Mouse (Mus musculus) layer of hippocampus, adult 2 months (tissue): ENCODE data around the gene Nr3c2. TPM values are rescaled to one million over a fixed set of nuclear protein-coding genes. Genes with fewer than 3 reads are reported as not detected.

ENCODE experiments used
- DNase-seq, 2 experiments: peaks; one replicate each; pipeline ENCODE4 v3.0.0; 2022; ENCODE audit warnings: low spot score in 2 of 2
- H3K27ac ChIP-seq: fragments of 200-600 bp; 2 replicates; pipeline ENCODE4 v1.8.1; 2022
- H3K4me3 ChIP-seq: fragments of 200-600 bp; 2 replicates; pipeline ENCODE4 v1.8.1; 2022; ENCODE audit warnings: mild to moderate bottlenecking
- CTCF ChIP-seq: fragments of 200-600 bp; conservative IDR thresholded peaks from 2 replicates; pipeline ENCODE4 v1.8.1; 2022; ENCODE audit warnings: antibody characterized with exemption, mild to moderate bottlenecking, moderate library complexity
- total RNA-seq, 2 experiments: library from RNA; stranded (reverse); gene quantifications; 2 replicates each; pipeline ENCODE4 v1.2.3; 2021

Nr3c2 gene
- total RNA-seq, 2 experiments from 2014 or later, result 153 to 168 TPM

- Histone ChIP-seq H3K4me3 (no peak overlapping the region), H3K27ac (peak overlapping the region; percentile 46; the same call in 1 of the 2 replicates)
- DNase-seq, result no peak
- TF ChIP-seq CTCF, result no peak
Observed at GRCm38 (mm10) chr8:77173736-77174135, 274.5 kb downstream of the Nr3c2 start.

- no peak for TF ChIP-seq CTCF
- no peak overlapping the region for H3K4me3 ChIP-seq
- DNase-seq, result no peak
- no peak overlapping the region for H3K27ac ChIP-seq
Observed at GRCm38 (mm10) chr8:77175471-77175870, 276.2 kb downstream of the Nr3c2 start.

GRCm38 (mm10) chr8:77176343-77176742 lies 277.1 kb downstream of the Nr3c2 start:
- Histone ChIP-seq H3K27ac (no peak overlapping the region), H3K4me3 (no peak overlapping the region)
- DNase-seq, result no peak
- TF ChIP-seq CTCF, result no peak

GRCm38 (mm10) chr8:77185816-77186215 lies 286.6 kb downstream of the Nr3c2 start:
- H3K4me3 ChIP-seq, result no peak overlapping the region
- no peak for TF ChIP-seq CTCF
- no peak overlapping the region for H3K27ac ChIP-seq
- DNase-seq, result no peak

GRCm38 (mm10) chr8:77186914-77187536 lies 287.8 kb downstream of the Nr3c2 start:
- DNase-seq, result no peak
- no peak overlapping the region for H3K4me3 ChIP-seq
- peak overlapping the region; percentile 46; the same call in 1 of the 2 replicates for H3K27ac ChIP-seq
- no peak for TF ChIP-seq CTCF

GRCm38 (mm10) chr8:77187748-77188147 lies 288.5 kb downstream of the Nr3c2 start:
- peak in 1 of 2 experiments; percentile 50 for DNase-seq
- H3K4me3 ChIP-seq, result no peak overlapping the region
- peak overlapping the region; percentile 46; the same call in 1 of the 2 replicates for H3K27ac ChIP-seq
- no peak for TF ChIP-seq CTCF

- DNase-seq, result no peak
- Histone ChIP-seq H3K27ac (no peak overlapping the region), H3K4me3 (no peak overlapping the region)
- TF ChIP-seq CTCF, result no peak
Observed at GRCm38 (mm10) chr8:77188298-77188697, 289.1 kb downstream of the Nr3c2 start.

GRCm38 (mm10) chr8:77189318-77189717 lies 290.1 kb downstream of the Nr3c2 start:
- peak overlapping the region; percentile 59; the same call in 1 of the 2 replicates for H3K27ac ChIP-seq
- no peak overlapping the region for H3K4me3 ChIP-seq
- no peak for TF ChIP-seq CTCF
- no peak for DNase-seq

GRCm38 (mm10) chr8:77190393-77190792 lies 291.2 kb downstream of the Nr3c2 start:
- DNase-seq, result no peak
- Histone ChIP-seq H3K27ac (no peak overlapping the region), H3K4me3 (no peak overlapping the region)
- TF ChIP-seq CTCF, result no peak

GRCm38 (mm10) chr8:77209297-77209696 lies 310.1 kb downstream of the Nr3c2 start:
- no peak for DNase-seq
- no peak overlapping the region for H3K4me3 ChIP-seq

GRCm38 (mm10) chr8:77213893-77214464 lies 314.7 kb downstream of the Nr3c2 start:
- H3K4me3 ChIP-seq, result no peak overlapping the region
- peak overlapping the region; percentile 39; the same call in 1 of the 2 replicates for H3K27ac ChIP-seq
- DNase-seq, result no peak
- TF ChIP-seq CTCF, result no peak

More at GRCm38 (mm10) chr8:77209297-77209696, 310.1 kb downstream of the Nr3c2 start:
- no peak for TF ChIP-seq CTCF
- H3K27ac ChIP-seq, result no peak overlapping the region

- TF ChIP-seq CTCF, result no peak
- peak; percentile 38 to 40 for DNase-seq
- H3K27ac ChIP-seq, result peak overlapping the region; percentile 39; the same call in 1 of the 2 replicates
- H3K4me3 ChIP-seq, result no peak overlapping the region
Observed at GRCm38 (mm10) chr8:77214665-77215064, 315.4 kb downstream of the Nr3c2 start.

GRCm38 (mm10) chr8:77215191-77215590 lies 315.9 kb downstream of the Nr3c2 start:
- no peak for TF ChIP-seq CTCF
- no peak for DNase-seq
- no peak overlapping the region for H3K27ac ChIP-seq
- H3K4me3 ChIP-seq, result no peak overlapping the region

- no peak for TF ChIP-seq CTCF
- DNase-seq, result no peak
- Histone ChIP-seq H3K27ac (no peak overlapping the region), H3K4me3 (no peak overlapping the region)
Observed at GRCm38 (mm10) chr8:77223123-77223522, 323.9 kb downstream of the Nr3c2 start.
